Mouse (Mus musculus) midbrain, embryonic 10.5 days (tissue): Measurements from ENCODE around the gene Grm4. TPM values are rescaled to one million over a fixed set of nuclear protein-coding genes. Genes with fewer than 3 reads are reported as not detected.

Source experiments
- DNase-seq: peaks from one replicate; pipeline ENCODE4 v3.0.0-alpha.2; 2017; ENCODE audit warnings: low spot score
- H3K27ac ChIP-seq: fragments of 300-500 bp; sonication (generic); replicated peaks from 2 replicates; pipeline ENCODE4 v1.5.1; 2016; ENCODE audit warnings: mild to moderate bottlenecking
- H3K27me3 ChIP-seq: fragments of 300-500 bp; sonication (generic); 2 replicates; pipeline ENCODE4 v1.6.1; 2016; ENCODE audit warnings: low read depth, mild to moderate bottlenecking; ENCODE audit not compliant: poor library complexity, severe bottlenecking
- H3K36me3 ChIP-seq: fragments of 300-500 bp; sonication (generic); 2 replicates; pipeline ENCODE4 v1.6.1; 2016; ENCODE audit warnings: mild to moderate bottlenecking, moderate library complexity
- H3K4me1 ChIP-seq: fragments of 300-500 bp; sonication (generic); 2 replicates; pipeline ENCODE4 v1.6.1; 2016
- H3K4me3 ChIP-seq: fragments of 300-500 bp; sonication (generic); 2 replicates; pipeline ENCODE4 v1.5.1; 2016; ENCODE audit warnings: mild to moderate bottlenecking, moderate library complexity
- H3K9me3 ChIP-seq: fragments of 300-500 bp; sonication (generic); replicated peaks from 2 replicates; pipeline ENCODE4 v1.6.1; 2016; ENCODE audit warnings: mild to moderate bottlenecking
- WGBS: fragments of 180-500 bp; shearing (Covaris S2); methylation state at CpG from one replicate; pipeline ENCODE4 v1.1.7; 2016; 5-methylcytosine and 5-hydroxymethylcytosine counted together
- polyA plus RNA-seq: library from polyadenylated mRNA; unstranded; fragments of >200 nt; fragmentation: Nextera tagmentation; extraction: Ambion mirVana; gene quantifications from 2 replicates; pipeline ENCODE4 v1.2.1, GENCODE M21; 2016

The Grm4 gene
- 2.8 and 3.5 TPM in 2 replicates for polyA plus RNA-seq

- H3K27me3 ChIP-seq: peaks cover 53% of the 10 kb centered on the region
- no peaks in the 10 kb centered on the region for H3K36me3 ChIP-seq
- no peaks in the 10 kb centered on the region for H3K9me3 ChIP-seq
- no peak for DNase-seq
- peak within 1 kb of the TSS; percentile 26 for H3K4me3 ChIP-seq
- WGBS: 71% methylated on average over 5 of the region's 5 CpGs
- 0 out of 2 replicates have a peak within 1 kb of the TSS, but pooled peaks have one; percentile 76 for H3K27ac ChIP-seq
- peaks cover 51% of the 10 kb centered on the region for H3K4me1 ChIP-seq
These were observed at the start of gene Grm4 for GRCm38 (mm10) chr17:27521303-27521702. TSS of gene Grm4 (minus strand) at chr17:27521403.

- H3K27me3 ChIP-seq: peaks cover 3% of the 10 kb centered on the region; the same call in 1 of the 2 replicates
- H3K4me1 ChIP-seq: peaks cover 35% of the 10 kb centered on the region
- H3K27ac ChIP-seq: no peak overlapping the region
- WGBS: 85% methylated on average over 5 of the region's 5 CpGs
- no peak overlapping the region for H3K4me3 ChIP-seq
- H3K36me3 ChIP-seq: peaks cover 18% of the 10 kb centered on the region
- no peaks in the 10 kb centered on the region for H3K9me3 ChIP-seq
- no peak for DNase-seq
These were observed 47.0 kb upstream of the Grm4 start for GRCm38 (mm10) chr17:27568228-27568627.

- DNase-seq: no peak
- H3K4me1 ChIP-seq: peaks cover 49% of the 10 kb centered on the region
- peaks cover 24% of the 10 kb centered on the region for H3K36me3 ChIP-seq
- H3K27ac ChIP-seq: peak overlapping the region; percentile 86
- H3K27me3 ChIP-seq: peaks cover 3% of the 10 kb centered on the region; the same call in 1 of the 2 replicates
- H3K4me3 ChIP-seq: peak overlapping the region; percentile 75
- no peaks in the 10 kb centered on the region for H3K9me3 ChIP-seq
- under 1% methylated on average over 13 of the region's 13 CpGs for WGBS
These were observed 44.7 kb upstream of the Grm4 start for GRCm38 (mm10) chr17:27565942-27566267.

DNA sequence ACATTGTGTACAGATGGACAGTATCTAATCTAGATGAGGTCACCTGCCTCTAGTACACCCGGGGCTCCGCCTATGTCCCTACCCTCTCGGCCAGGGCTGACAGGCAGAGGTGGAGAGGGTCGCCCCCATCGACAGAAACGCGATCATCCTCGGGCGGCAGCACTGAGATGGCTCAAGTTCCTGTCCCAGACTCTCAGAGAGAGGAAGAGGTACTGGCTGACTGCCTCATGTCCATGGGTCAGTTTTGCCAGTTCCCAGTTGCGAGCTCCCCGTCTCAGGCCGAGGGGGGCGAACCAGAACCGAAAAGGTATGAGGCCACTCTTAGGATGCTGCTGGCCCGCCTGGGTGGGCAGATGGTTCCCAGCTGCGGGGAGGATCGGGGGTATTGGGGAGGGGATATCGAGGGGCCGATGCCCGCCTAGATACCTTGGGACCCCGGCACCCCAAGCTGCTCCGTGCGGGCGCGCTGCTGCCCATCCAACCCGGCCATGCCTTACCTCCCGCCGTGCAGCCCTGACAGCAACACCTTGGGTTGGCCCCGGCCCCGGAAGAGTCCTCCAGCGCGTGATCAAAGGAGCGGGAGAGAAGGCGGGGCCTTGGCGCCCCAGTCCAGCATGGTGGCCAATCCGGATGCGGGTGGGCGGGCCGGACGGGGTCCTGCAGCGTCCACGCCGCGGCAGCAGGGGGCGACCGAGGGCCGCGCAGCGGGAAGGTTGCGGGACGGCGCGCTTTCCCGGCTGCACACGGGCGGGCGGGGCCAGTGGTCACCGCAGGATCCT lies 44.1 kb upstream of the Grm4 start, which contains the start of gene AI413582:
AI413582 (minus strand) TSS at position 594 of the 779 bp plus-strand sequence.
- H3K27ac ChIP-seq: peak within 1 kb of the TSS; percentile 86
- peak; percentile 98 for DNase-seq

GRCm38 (mm10) chr17:27564391-27565162 lies 43.4 kb upstream of the Grm4 start:
- 10% methylated on average over 20 of the region's 20 CpGs for WGBS
- peaks cover 37% of the 10 kb centered on the region for H3K36me3 ChIP-seq
- H3K27ac ChIP-seq: peak overlapping the region; percentile 86
- H3K9me3 ChIP-seq: no peaks in the 10 kb centered on the region
- peak; percentile 59 for DNase-seq
- peaks cover 3% of the 10 kb centered on the region; the same call in 1 of the 2 replicates for H3K27me3 ChIP-seq
- peak overlapping the region; percentile 75 for H3K4me3 ChIP-seq
- peaks cover 62% of the 10 kb centered on the region for H3K4me1 ChIP-seq

More for the DNA sequence above, 44.1 kb upstream of the Grm4 start, which contains the start of gene AI413582:
- peaks cover 54% of the 10 kb centered on the region for H3K4me1 ChIP-seq
- under 1% methylated on average over 58 of the region's 58 CpGs for WGBS
- H3K36me3 ChIP-seq: peaks cover 30% of the 10 kb centered on the region
- H3K9me3 ChIP-seq: no peaks in the 10 kb centered on the region
- peaks cover 3% of the 10 kb centered on the region; the same call in 1 of the 2 replicates for H3K27me3 ChIP-seq
- peak within 1 kb of the TSS; percentile 75 for H3K4me3 ChIP-seq

DNA sequence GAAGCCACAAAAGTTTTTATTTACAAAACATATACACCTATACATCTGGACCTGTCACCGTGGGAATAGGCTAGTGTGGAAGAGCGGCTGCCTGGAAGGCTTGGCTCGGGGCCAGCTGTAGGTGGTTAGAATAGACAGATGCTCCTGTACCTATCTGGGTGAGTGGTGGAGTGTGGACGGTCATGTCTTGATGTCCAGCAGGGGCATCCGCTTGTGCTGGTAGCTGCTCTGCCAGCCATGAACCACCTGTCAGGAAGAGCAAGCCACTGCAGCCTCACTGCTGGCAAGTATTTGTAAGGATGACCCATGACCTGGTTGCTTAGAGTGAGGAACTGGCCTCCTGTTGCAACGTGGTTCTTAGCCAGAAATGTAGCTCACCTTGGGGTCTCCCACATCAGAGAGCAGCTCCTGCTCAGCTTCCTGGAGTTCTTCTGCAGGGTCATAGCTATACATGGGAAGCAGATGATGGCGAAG lies 42.6 kb upstream of the Grm4 start:
- Histone ChIP-seq H3K4me3 (peak overlapping the region; percentile 75; the same call in 1 of the 2 replicates), H3K4me1 (peaks cover 70% of the 10 kb centered on the region), H3K27ac (no peak overlapping the region), H3K36me3 (peaks cover 42% of the 10 kb centered on the region), H3K9me3 (no peaks in the 10 kb centered on the region), H3K27me3 (peaks cover 3% of the 10 kb centered on the region; the same call in 1 of the 2 replicates)
- DNase-seq: peak; percentile 41
- WGBS: 54% methylated on average over 7 of the region's 7 CpGs

- no peak for DNase-seq
- no peaks in the 10 kb centered on the region for H3K9me3 ChIP-seq
- peaks cover 3% of the 10 kb centered on the region; the same call in 1 of the 2 replicates for H3K27me3 ChIP-seq
- no peak overlapping the region for H3K4me3 ChIP-seq
- 0 out of 2 replicates have a peak overlapping the region, but pooled peaks have one; percentile 49 for H3K27ac ChIP-seq
- 69% methylated on average over 7 of the region's 11 CpGs for WGBS
- H3K4me1 ChIP-seq: peaks cover 88% of the 10 kb centered on the region
- peaks cover 42% of the 10 kb centered on the region for H3K36me3 ChIP-seq
These were observed 40.8 kb upstream of the Grm4 start for GRCm38 (mm10) chr17:27561809-27562526.

DNA sequence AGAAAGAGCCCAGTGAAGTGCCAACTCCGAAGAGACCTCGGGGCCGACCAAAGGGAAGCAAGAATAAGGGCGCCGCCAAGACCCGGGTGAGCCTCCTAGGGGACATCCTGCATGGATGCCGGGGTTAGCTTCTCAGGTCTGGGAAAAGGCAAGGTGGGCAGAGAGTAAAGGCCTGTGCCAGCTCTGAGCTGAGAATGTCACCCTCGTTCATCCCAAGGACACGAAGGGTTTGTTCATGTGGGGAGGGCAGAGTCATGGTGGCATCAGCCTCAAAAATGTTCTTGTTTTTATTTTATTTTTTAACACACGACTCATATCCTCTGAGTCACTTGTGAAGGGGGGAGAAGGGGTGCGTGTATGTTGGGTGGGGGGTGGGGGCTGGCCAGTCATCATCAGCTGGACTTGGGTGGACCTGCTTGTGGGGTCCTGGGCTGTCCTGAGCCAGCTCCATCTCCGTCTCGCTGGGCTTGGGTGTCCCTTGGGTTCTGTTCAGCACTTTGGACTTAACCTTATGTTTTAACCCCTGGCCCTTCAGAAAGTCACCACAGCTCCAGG lies 39.8 kb upstream of the Grm4 start:
- Histone ChIP-seq H3K27ac (no peak overlapping the region), H3K36me3 (peaks cover 42% of the 10 kb centered on the region), H3K27me3 (no peaks in the 10 kb centered on the region), H3K9me3 (no peaks in the 10 kb centered on the region), H3K4me1 (peaks cover 81% of the 10 kb centered on the region), H3K4me3 (no peak overlapping the region)
- 88% methylated on average over 13 of the region's 13 CpGs for WGBS
- DNase-seq: no peak

- H3K36me3 ChIP-seq: peaks cover 42% of the 10 kb centered on the region
- H3K4me3 ChIP-seq: peak overlapping the region; percentile 97
- DNase-seq: no peak
- no peaks in the 10 kb centered on the region for H3K27me3 ChIP-seq
- no peak overlapping the region; the same call in 1 of the 2 replicates for H3K27ac ChIP-seq
- no peaks in the 10 kb centered on the region for H3K9me3 ChIP-seq
- H3K4me1 ChIP-seq: peaks cover 81% of the 10 kb centered on the region
- whole genome bisulfite sequencing: 73% methylated on average over 12 of the region's 12 CpGs
These were observed 38.4 kb upstream of the Grm4 start for GRCm38 (mm10) chr17:27559596-27559995.

DNA sequence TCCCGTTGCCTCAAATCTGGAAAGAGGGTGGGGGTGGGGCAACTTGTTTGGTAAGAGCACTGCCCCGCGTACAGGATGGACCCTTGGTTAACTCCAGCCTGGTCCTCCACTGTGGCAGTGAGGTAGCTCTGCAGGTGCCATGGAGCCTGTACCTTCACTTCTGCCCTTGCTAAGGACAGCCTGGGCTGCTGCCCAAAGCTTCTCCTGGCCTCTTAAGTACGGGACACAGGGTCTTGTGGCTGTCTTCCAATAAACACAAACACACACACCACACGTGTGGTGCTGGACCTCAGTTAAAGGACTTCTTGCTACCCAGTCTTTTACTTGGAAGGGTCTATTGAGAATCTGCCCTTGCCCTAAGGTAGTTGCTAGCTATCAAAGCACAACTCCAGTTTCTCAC lies 37.6 kb upstream of the Grm4 start:
- no peak for DNase-seq
- H3K36me3 ChIP-seq: peaks cover 39% of the 10 kb centered on the region
- 14% methylated on average over 5 of the region's 5 CpGs for WGBS
- peak overlapping the region; percentile 99; the same call in 1 of the 2 replicates for H3K27ac ChIP-seq
- H3K4me1 ChIP-seq: peaks cover 81% of the 10 kb centered on the region
- no peaks in the 10 kb centered on the region for H3K9me3 ChIP-seq
- no peaks in the 10 kb centered on the region for H3K27me3 ChIP-seq
- H3K4me3 ChIP-seq: peak overlapping the region; percentile 97

DNA sequence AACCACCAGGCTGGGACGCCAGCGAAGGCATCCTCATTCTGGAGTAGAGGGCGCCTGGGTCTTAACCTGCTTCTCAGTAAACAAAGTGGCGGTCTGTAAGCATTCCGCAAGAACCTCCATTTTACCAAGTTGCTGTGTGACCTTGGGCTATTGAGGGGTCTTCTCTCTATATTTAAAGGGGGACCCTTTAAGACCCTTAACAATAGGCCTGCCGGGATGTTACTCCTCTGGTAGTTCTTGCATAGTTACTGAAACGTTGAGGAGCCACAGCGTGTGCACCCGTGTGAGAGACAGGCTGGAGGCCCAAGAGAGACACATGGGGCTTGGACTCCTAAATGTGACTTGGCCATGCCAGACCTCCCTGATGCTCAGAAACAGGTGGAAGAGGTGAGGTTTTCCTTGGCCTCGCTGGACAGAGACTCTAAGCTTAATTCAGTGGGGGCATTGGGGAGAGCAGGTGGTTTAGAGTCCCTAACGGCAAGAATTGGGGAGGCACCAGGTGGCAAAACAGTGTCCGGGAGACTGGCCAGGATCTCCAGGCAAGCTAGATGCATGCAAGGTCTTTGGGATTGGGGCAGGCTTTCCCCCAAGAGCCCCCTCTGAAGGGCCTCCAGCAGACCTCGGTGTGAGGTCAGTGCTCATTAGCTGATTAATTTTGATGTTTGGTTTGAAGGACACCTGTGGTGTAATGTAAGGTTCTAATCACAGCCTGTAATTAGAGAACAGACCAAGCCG lies 36.9 kb upstream of the Grm4 start:
- Histone ChIP-seq H3K4me1 (peaks cover 80% of the 10 kb centered on the region), H3K27me3 (no peaks in the 10 kb centered on the region), H3K4me3 (peak overlapping the region; percentile 97), H3K9me3 (no peaks in the 10 kb centered on the region), H3K36me3 (peaks cover 34% of the 10 kb centered on the region), H3K27ac (peak overlapping the region; percentile 99)
- peak; percentile 39 for DNase-seq
- 2% methylated on average over 14 of the region's 14 CpGs for WGBS
